Mouse (Mus musculus) kidney, adult 2 months (tissue): ENCODE results near the gene Tbl1xr1.

Experiments
- CTCF ChIP-seq: fragments of 200-500 bp; conservative IDR thresholded peaks from 2 replicates; pipeline ENCODE4 v1.5.1; 2011; ENCODE audit warnings: low read depth, mild to moderate bottlenecking, control low read depth, low read length, moderate library complexity, mixed read lengths; ENCODE audit not compliant: insufficient read depth, insufficient read length
- POLR2A ChIP-seq: fragments of 200-500 bp; IDR thresholded peaks from one replicate; pipeline ENCODE4 v1.6.1; 2011; ENCODE audit warnings: low read depth, low read length, control low read depth

- TF ChIP-seq CTCF (no peak), POLR2A (no peak)
Measured at GRCm38 (mm10) chr3:22089825-22090224, 13.4 kb downstream of the Tbl1xr1 start.
